Mouse (Mus musculus) embryonic facial prominence, embryonic 10.5 days (tissue): ENCODE data around the gene Nktr. TPM values are rescaled to one million over a fixed set of nuclear protein-coding genes. Genes with fewer than 3 reads are reported as not detected.
A peak's percentile ranks its signal among the peaks of the same experiment; 100 is the strongest.

Experiments
- DNase-seq: peaks from one replicate; pipeline ENCODE4 v3.0.0-alpha.2; 2017; ENCODE audit warnings: low spot score
- H3K27ac ChIP-seq: fragments of 300-500 bp; sonication (generic); replicated peaks from 2 replicates; pipeline ENCODE4 v1.5.1; 2016; ENCODE audit warnings: mild to moderate bottlenecking
- H3K27me3 ChIP-seq: fragments of 300-500 bp; sonication (generic); replicated peaks from 2 replicates; pipeline ENCODE4 v1.6.1; 2016; ENCODE audit warnings: low read depth, mild to moderate bottlenecking; ENCODE audit not compliant: poor library complexity, severe bottlenecking
- H3K36me3 ChIP-seq: fragments of 300-500 bp; sonication (generic); replicated peaks from 2 replicates; pipeline ENCODE4 v1.6.1; 2016; ENCODE audit warnings: mild to moderate bottlenecking, moderate library complexity
- H3K4me1 ChIP-seq: fragments of 300-500 bp; sonication (generic); 2 replicates; pipeline ENCODE4 v1.6.1; 2016
- H3K4me3 ChIP-seq: fragments of 300-500 bp; sonication (generic); 2 replicates; pipeline ENCODE4 v1.5.1; 2016; ENCODE audit warnings: mild to moderate bottlenecking, moderate library complexity
- H3K9me3 ChIP-seq: fragments of 300-500 bp; sonication (generic); 2 replicates; pipeline ENCODE4 v1.6.1; 2016; ENCODE audit warnings: mild to moderate bottlenecking
- WGBS: fragments of 180-500 bp; shearing (Covaris S2); methylation state at CpG from one replicate; pipeline ENCODE4 v1.1.7; 2016; 5-methylcytosine and 5-hydroxymethylcytosine counted together
- polyA plus RNA-seq: library from polyadenylated mRNA; unstranded; fragments of >200 nt; fragmentation: Nextera tagmentation; extraction: Ambion mirVana; gene quantifications from 2 replicates; pipeline ENCODE4 v1.2.1, GENCODE M21; 2016

Nktr gene
- polyA plus RNA-seq, 1 experiment from 2014 or later = 62.9 TPM

DNA sequence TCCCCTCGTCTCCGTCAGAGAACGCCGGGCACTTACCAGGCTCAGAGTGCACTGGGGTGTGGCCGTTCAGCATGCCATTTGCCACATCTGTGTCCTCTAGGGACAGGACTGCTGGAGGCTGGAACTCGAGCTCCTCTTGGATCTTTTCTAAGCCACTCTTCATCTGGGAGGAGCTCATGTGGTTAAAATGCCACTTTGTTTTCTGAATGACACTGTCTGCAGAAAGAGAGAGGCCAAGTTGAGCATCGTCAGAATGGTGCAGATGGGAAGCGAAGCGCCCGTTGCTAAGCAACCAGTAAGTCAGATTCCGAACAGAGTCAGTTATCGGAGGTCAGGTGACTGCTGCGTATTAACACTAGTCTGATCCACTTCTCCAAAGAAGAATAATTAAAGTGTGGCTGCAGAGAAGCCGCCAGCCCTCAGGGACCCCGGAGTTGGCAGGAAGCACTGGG is 28.7 kb upstream of the Nktr start:
- Histone ChIP-seq H3K27me3 (no peaks in the 10 kb centered on the region), H3K4me1 (0 out of 2 replicates have a peak, but pooled peaks cover 5% of the 10 kb centered on the region), H3K9me3 (no peaks in the 10 kb centered on the region), H3K27ac (no peak overlapping the region), H3K4me3 (no peak overlapping the region), H3K36me3 (peaks cover 86% of the 10 kb centered on the region)
- 75% methylated on average over 15 of the region's 15 CpGs for WGBS
- DNase-seq = no peak

DNA sequence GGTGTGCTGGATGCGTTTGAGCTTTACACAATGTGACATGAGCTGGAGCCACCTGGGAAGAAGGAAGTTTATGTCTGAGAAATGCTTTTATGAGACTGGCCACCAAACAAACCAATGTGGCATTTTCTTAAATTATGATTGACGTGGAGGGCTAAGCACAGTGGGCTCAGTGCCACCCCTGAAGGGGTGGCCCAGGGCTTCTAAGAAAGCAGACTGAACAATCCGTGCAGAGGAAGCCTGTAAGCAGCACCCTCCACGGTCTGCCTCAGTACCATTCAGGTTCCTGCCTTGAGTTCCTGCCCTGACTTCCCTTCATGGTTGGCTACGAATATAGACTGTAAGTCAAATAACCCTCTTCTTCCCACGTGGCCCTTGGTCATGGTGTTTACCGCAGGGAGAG is 28.2 kb upstream of the Nktr start:
- H3K36me3 ChIP-seq = peaks cover 86% of the 10 kb centered on the region
- DNase-seq = no peak

DNA sequence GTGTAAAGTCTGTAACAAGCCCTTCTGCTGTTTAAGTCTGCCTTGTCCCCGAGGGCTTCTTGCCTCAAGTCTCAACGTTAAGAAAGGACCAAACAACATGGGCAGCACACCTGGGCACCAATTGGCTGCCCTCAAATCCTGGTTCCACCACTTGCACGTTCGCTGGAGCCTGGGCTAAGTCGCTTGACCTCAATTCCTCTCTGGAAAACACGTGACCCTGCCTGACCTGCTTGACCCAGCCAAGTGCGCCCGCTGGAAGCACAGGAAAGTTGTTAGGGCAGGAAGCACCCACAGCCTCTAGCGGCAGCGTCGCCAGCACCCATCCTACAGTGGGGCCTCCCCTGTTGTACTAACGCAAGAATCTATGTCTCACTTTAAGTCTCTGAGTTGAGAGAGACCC is 24.2 kb upstream of the Nktr start:
- Histone ChIP-seq H3K4me1 (0 out of 2 replicates have a peak, but pooled peaks cover 5% of the 10 kb centered on the region), H3K27ac (no peak overlapping the region), H3K4me3 (no peak overlapping the region), H3K27me3 (no peaks in the 10 kb centered on the region), H3K36me3 (peaks cover 84% of the 10 kb centered on the region), H3K9me3 (peaks cover 6% of the 10 kb centered on the region)
- 78% methylated on average over 12 of the region's 12 CpGs for WGBS
- DNase-seq = no peak

More for the DNA sequence above, 28.2 kb upstream of the Nktr start:
- Histone ChIP-seq H3K9me3 (no peaks in the 10 kb centered on the region), H3K27me3 (no peaks in the 10 kb centered on the region), H3K27ac (no peak overlapping the region), H3K4me3 (no peak overlapping the region), H3K4me1 (0 out of 2 replicates have a peak, but pooled peaks cover 5% of the 10 kb centered on the region)
- 91% methylated on average over 7 of the region's 7 CpGs for WGBS

DNA sequence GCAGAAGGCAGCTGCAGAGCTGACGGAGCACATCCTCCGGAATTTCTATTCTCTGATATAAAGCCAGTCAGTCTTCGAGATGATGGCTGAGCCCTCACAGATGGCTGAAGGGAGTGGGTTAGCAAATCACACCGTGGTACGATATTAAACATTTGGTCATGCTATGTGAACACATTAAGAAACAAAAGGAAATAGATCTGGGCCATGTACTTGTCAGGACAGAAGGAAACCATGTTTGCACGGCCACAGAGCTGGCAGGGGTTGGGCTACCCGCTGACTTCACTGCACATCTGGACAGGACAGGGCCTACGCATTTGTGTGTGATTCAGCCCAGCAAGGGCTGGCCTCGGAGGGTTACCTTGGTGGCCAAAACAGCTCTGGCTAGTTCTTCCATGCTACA is 22.3 kb upstream of the Nktr start:
- no peak for DNase-seq
- WGBS = 94% methylated on average over 9 of the region's 9 CpGs
- H3K4me3 ChIP-seq = no peak overlapping the region
- H3K9me3 ChIP-seq = peaks cover 6% of the 10 kb centered on the region
- no peak overlapping the region for H3K27ac ChIP-seq
- peaks cover 71% of the 10 kb centered on the region for H3K36me3 ChIP-seq
- no peaks in the 10 kb centered on the region for H3K27me3 ChIP-seq
- no peaks in the 10 kb centered on the region for H3K4me1 ChIP-seq

DNA sequence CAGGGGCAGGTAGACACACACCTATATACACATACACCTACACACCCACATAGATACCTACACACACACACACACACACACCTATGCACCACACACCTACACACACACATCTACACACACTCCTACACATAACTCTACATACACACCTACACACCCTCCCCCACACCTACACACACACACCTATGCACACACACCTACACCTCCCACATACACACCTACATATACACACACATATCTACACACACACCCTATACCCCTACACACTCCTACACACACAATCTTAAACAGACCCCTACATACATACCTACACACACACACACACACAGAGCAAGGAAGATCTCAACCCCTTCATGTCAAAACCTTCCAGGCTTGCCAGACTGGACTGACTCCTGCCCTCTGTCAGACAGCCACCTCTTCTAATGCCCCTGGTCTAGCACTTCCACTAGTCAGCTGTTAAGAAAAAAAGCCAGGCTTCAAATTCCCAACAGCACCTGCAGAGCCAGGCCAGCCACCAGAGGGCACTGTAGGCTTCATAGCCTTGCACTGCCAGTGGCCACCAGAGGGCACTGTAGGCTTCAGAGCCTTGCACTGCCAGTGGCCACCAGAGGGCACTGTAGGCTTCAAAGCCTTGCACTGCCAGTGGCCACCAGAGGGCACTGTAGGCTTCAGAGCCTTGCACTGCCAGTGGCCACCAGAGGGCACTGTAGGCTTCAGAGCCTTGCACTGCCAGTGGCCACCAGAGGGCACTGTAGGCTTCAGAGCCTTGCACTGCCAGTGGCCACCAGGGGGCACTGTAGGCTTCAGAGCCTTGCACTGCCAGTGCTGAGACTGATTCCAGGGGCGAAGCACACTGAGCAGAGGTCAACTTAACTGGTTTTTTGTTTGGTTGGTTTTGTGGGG is 21.6 kb upstream of the Nktr start:
- WGBS = 100% methylated on average over 1 of the region's 1 CpGs
- no peak overlapping the region for H3K27ac ChIP-seq
- H3K4me3 ChIP-seq = no peak overlapping the region
- peaks cover 63% of the 10 kb centered on the region for H3K36me3 ChIP-seq
- DNase-seq = no peak
- H3K4me1 ChIP-seq = no peaks in the 10 kb centered on the region
- H3K9me3 ChIP-seq = peaks cover 6% of the 10 kb centered on the region
- H3K27me3 ChIP-seq = no peaks in the 10 kb centered on the region

DNA sequence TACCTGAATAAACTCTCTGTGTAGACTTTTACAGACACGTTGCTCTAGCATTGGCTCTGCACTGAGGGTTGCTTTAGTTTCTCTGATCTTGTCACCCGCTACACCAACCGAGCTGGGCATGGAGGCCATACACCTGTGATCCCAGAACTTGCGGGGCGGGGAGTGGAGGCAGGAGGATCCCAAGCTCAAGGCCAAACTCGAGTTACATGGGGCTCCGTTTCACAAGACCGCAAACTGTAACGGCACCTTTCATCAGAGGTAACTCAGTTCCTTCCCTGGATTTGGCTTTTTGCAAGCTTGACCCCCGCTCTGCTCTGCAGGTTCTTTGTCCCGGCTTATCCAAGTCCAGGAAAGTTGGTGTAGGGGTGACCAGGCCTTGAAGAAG is 14.7 kb upstream of the Nktr start:
- WGBS = 39% methylated on average over 11 of the region's 11 CpGs
- Histone ChIP-seq H3K4me1 (peaks cover 25% of the 10 kb centered on the region), H3K27ac (peak overlapping the region; percentile 90), H3K4me3 (peak overlapping the region; percentile 74), H3K36me3 (peaks cover 8% of the 10 kb centered on the region), H3K27me3 (no peaks in the 10 kb centered on the region), H3K9me3 (no peaks in the 10 kb centered on the region)
- no peak for DNase-seq

DNA sequence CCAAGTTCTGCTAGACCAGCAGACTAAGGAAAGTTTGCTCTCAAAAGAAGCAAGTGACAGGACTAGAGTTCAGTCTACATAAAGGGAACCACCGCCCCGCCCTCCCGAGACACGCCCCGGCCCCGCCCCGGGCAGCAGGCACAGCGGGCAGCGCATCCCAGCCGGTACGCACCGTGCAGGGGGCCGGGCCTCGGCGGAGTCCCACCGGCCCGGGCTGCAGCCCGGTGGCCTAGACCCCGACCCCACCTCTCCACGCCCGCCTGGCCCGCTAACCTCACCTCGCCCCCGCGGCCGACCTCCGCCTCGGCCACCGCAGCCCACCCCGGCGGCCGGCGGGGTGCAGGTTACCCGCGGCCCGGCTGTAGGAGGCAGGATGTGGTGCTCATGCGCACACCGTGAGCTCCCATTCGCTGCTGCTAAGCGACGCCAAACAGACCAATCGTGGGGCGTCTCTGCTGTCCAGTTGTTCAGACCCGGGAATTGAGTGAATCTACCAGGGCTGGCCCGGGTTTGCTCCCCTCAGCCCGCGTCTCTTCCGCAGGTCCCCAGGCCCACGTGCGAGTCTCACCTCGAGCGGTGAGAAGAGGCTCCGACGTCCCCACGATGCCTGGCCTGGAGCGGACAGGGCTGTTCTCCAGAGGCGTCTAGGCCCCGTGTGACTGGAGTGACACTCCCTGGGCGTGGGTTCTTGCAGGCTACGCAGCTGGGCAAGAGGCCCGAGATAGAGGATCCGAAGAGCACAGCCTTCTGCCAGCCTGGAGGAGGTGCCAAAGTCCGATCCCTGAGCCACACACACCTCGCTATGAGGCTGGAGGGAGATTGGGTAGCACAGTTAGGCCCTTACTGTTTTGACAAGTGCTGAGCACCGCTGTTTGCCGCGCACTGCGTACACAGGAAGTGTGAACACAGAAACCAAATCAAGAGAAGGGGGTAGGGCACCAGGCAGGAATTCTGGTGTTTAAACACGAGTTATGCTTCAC is 14.0 kb upstream of the Nktr start, which contains the start of gene Sec22c:
Gene Sec22c (minus strand): TSS at position 845 of the 980 bp plus-strand sequence.
- Histone ChIP-seq H3K4me1 (peaks cover 28% of the 10 kb centered on the region), H3K27me3 (no peaks in the 10 kb centered on the region), H3K4me3 (peak within 1 kb of the TSS; percentile 74), H3K9me3 (no peaks in the 10 kb centered on the region), H3K27ac (peak within 1 kb of the TSS; percentile 90), H3K36me3 (peaks cover 1% of the 10 kb centered on the region)
- WGBS = under 1% methylated on average over 69 of the region's 69 CpGs
- peak; percentile 93 for DNase-seq

DNA sequence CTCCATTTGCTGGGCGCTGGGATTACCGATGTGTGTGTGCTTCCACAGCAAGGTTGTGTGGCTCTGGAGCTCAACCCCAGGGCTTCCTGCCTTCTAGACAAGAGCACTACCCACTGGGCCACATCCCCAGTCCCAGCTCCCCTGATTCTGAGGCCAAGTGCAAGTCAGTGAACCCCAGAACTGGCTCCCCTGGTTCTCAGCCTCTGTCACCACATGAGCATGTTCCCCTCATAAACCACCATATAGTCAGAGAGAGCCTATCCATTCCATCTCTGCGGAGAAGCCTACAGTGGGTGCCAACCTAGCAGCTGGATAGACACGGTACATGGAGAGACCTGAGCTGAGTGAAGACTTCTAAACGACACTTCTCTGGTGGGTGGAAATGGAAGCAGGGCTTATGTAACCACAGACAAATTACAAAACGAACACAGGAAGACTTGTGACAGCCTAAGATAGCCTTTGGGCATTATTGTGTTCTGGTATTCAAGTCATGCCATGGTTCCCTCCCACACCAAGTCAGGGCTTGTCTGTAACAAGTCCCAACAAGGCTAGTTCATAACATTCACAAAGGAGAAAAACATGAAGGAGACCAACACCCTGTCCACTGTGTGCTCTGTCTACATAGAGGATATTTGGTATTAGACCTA is 12.8 kb upstream of the Nktr start:
- peaks cover 35% of the 10 kb centered on the region for H3K4me1 ChIP-seq
- DNase-seq = no peak
- no peaks in the 10 kb centered on the region for H3K9me3 ChIP-seq
- no peaks in the 10 kb centered on the region for H3K27me3 ChIP-seq
- H3K27ac ChIP-seq = no peak overlapping the region
- no peaks in the 10 kb centered on the region for H3K36me3 ChIP-seq
- 74% methylated on average over 6 of the region's 6 CpGs for whole genome bisulfite sequencing
- 0 out of 2 replicates have a peak overlapping the region, but pooled peaks have one; percentile 74 for H3K4me3 ChIP-seq

DNA sequence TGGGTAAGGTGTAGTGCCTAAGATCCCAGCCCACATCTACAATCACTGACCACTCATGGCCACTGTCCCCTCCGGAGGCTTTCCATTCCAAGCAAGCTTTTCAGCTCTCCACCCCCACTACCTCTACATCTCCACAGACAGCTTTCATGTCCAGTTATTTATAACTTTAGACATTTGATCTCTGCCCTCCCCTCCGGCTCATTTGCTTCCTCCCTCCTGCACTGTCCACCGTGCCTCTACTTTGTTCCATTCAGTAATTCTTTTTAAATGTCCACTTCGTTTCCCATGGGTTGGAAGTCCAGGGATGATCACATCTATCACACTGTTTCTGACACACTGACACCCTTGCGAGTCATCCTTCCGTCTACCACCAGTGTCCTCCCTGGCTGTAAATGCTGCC is 11.2 kb upstream of the Nktr start:
- no peak for DNase-seq
- no peak overlapping the region for H3K4me3 ChIP-seq
- H3K4me1 ChIP-seq = peaks cover 46% of the 10 kb centered on the region
- H3K27me3 ChIP-seq = no peaks in the 10 kb centered on the region
- peaks cover 9% of the 10 kb centered on the region for H3K36me3 ChIP-seq
- WGBS = 69% methylated on average over 6 of the region's 6 CpGs
- H3K9me3 ChIP-seq = no peaks in the 10 kb centered on the region
- H3K27ac ChIP-seq = no peak overlapping the region

DNA sequence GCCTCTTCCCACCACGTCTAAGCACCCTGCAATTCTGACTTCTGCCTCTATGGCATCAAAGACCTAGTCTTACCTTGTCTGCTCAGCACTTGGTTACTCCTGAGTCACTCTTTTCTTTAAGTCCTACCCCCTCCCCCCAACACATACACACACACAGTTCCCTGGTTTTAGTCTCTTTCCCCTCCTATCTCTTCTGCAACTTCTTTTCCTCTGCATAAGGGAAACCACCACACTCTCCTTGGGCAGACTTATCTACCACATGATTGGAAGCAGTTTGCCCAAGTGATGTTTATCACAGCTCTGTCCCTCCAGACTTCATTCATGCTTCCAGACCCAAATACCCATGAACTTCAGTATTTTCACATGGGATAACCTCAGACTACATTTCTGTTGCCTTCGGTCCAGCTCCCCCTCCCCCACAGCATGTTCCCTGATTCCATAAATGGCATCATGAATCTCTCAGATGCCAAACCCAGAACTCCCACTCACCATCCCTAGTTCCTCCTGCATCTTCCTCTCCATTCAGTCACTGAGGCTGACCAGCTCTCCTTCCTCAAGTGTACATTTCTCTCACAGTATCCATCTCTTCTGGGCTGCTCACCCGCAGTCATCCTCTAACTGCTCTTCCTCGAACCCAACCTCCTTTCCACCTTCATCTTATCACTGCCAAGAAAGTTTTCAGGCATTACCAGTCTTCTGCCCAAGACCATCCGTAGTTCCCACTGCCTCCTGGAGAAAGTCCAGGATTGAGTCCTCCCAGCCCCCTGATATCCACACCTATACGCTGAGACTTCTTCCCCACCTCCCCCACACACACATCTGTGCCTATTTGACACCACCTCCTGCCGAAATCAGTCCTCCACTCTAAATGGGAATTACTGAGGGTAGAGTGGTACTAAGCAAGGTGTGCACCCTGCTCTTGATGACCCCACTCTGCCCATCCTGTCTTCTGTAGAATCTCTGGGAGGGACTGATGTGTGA is 10.2 kb upstream of the Nktr start:
- H3K27me3 ChIP-seq = no peaks in the 10 kb centered on the region
- no peak overlapping the region for H3K27ac ChIP-seq
- H3K4me3 ChIP-seq = no peak overlapping the region
- H3K9me3 ChIP-seq = no peaks in the 10 kb centered on the region
- peaks cover 19% of the 10 kb centered on the region for H3K36me3 ChIP-seq
- WGBS = 69% methylated on average over 7 of the region's 7 CpGs
- DNase-seq = no peak
- peaks cover 40% of the 10 kb centered on the region for H3K4me1 ChIP-seq

DNA sequence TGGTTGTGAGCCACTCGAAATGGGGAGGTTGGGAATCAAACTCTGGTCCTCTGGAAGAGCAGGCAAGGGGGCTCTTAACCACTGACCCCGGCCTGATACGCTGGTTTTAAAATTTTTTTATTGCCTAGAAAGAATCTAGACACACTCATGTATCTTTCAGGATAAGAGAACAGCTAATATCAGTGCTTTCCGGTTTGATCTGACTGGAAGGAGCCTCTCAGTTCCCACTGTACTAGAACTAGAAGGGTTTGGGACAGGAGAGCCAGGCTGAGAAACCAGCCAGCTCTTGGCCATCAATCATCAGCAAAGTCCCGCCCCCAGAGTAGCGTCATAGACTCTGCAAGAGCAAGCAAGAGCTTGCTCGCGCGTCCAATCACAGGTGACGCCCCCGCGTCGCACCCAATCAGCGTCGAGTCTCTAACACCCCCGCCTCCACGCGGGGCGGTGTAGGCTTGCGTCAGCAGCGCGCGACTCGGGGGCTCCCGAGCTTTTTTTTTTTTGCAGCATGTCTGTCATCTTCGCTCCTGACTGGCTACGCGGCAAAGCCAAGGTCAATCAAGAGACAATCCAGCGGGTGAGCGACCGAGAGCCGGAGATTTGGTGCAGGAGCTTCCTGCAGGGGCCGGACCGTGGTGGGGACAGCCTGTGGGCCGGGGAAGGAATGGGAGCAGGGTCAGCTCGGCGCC is 8.9 kb upstream of the Nktr start, which contains the start of gene Ss18l2:
Gene Ss18l2 (plus strand): TSS at position 432 of the 686 bp plus-strand sequence.
- peak within 1 kb of the TSS; percentile 90 for H3K27ac ChIP-seq
- peak; percentile 99 for DNase-seq
- H3K36me3 ChIP-seq = peaks cover 22% of the 10 kb centered on the region

More for the DNA sequence above, 8.9 kb upstream of the Nktr start, which contains the start of gene Ss18l2:
- 6% methylated on average over 37 of the region's 37 CpGs for WGBS
- Histone ChIP-seq H3K4me1 (peaks cover 31% of the 10 kb centered on the region), H3K4me3 (peak within 1 kb of the TSS; percentile 96), H3K9me3 (no peaks in the 10 kb centered on the region), H3K27me3 (no peaks in the 10 kb centered on the region)
